Mouse (Mus musculus) gonadal fat pad, adult 2 months (tissue): ENCODE results near the gene Srsf10. TPM values are rescaled to one million over a fixed set of nuclear protein-coding genes. Genes with fewer than 3 reads are reported as not detected.

Experiments
- DNase-seq: peaks from one replicate; pipeline ENCODE4 v3.0.0-alpha.2; 2012; ENCODE audit warnings: low read depth
- polyA plus RNA-seq: library from polyadenylated mRNA; depleted of rRNA; stranded (reverse); fragments of >200 nt; gene quantifications from 2 replicates; pipeline ENCODE4 v1.2.3, GENCODE M21; 2012

Srsf10 gene
- polyA plus RNA-seq, 1 experiment: 61.3 TPM

DNA sequence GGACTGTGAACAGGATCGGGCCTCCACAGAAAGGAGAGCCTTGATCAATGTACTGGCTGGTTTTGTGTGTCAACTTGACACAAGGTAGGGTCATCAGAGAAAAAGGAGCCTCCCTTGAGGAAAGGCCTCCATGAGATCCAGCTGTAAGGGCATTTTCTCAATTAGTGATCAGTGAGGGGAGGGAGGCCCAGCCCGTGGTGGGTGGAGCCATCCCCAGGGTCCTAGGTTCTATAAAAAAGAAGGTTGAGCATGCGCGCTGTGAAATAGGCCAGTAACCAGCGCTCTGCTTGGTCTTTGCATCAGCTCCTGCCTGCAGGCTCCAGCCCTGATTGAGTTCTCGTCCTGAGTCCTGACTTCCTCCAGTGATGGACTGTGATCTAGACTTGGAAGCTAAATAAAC, 29.0 kb downstream of the Srsf10 start:
- DNase-seq: no peak

DNA sequence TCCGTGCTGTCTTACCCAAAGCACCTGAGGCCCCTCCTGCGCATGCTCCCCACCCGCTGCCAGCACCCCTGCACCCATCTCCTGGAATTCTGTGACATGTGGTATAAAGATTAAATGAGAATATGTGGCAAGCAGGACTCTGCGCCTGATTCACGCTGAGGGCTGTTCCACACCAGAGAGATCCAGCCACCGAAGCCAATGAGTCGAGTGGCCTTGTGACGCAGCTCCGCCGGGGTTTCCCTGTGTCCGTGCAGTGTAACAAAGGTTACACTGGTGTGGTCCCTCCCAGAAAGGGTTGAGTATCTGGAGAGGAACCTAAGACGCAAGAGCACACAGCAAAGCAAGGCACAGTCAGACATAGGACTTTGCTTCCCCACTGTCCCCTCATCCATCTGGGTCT, 30.1 kb downstream of the Srsf10 start:
- no peak for DNase-seq

DNA sequence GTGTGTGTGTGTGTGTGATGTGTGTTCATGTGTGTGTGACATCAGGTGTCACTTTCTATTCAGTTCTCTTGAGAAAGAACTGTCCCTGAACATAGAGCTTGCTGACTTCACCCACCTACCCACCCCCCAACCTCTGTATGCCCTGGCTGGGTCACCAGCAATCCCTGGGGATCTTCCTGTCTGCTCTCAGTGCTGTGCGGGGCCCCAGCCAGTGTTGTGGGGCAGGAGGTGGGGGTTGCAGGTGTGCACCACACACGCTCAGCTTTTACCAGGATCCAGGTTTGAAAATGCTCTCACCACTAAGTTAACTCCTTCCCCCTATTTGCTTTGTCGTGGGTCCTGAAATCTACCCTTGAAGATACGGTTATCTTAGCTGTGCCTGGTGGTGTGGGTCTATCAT, 30.6 kb downstream of the Srsf10 start:
- no peak for DNase-seq

DNA sequence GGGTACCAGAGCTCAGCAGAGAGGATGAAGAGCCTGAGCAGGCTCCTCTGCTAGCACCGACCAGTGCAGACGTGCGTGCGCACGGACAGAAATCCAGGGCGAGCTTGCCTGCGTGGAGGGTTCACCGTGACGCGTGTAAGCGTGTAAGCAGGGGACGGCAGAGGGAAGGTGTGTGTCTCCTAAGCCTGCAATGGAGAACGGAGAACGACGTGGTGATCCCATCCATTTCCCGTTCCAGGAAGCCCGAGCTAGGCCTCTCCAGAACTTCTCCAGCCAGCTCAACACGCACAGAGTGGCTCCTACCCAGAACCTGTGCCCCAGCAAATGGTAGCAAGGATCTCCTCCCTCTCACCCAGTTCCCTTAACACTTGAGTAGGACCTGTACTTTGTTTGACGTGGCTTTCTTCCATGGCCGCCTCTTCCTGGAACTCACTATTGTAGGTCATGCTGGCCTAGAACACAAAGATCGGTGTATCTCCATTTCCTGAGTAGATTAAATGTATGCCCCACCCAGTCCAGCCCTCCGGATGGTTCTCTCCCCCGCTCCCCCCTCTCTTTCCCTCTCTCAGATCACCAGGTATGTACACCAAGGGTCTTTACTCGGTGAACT, 33.0 kb downstream of the Srsf10 start:
- DNase-seq: no peak

DNA sequence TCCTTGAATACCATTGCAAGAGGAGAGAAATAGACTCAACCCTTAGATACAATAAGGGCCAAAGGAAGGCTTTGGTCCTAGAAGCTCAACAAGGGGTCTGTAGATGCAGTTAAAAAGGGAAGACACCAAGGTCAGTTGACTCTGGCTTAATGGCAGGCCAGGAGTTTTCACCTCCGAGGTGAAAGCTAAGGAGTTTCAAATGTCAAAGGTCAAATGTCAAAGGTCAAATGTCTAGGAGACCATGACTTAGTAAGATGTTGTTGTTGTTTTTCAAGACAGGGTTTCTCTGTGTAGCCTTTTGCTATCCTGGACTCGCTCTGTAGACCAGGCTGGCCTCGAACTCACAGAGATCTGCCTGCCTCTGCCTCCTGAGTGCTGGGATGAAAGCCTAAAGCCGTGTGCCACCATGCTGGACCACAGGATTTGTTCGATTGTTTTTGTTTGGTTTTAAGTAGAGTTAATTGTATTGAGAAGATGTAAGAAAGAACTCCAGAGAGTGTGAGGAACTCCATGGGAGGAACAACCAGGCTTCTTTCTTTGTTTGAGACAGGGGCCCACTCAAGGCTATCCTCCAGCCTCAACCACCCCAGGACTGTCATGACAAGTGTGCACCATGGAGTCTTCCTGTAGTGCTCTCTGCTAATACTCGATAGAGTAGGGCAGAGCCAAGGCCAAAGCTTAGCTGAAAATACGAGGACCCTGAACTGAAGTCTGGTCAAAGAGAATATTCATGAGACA, 33.8 kb downstream of the Srsf10 start:
- no peak for DNase-seq

DNA sequence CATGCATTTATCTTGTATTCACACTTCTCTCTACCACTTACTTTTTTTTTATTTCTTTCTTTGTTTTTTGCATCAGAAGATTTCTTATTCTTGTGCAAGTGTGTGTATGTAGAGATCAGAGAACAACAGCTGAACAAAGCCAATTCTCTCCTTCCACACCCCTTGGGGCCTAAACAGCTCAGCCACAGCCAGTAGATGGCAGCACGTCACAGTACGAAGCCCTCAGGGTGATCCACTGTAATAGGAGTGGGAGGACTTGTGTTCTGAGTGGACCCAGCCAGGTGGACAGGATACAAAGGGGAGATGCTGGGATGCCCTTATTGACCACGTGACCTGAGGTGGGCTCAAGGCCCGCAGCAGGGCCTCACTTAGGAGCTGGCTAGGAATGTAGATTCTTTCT, 34.3 kb downstream of the Srsf10 start:
- no peak for DNase-seq

DNA sequence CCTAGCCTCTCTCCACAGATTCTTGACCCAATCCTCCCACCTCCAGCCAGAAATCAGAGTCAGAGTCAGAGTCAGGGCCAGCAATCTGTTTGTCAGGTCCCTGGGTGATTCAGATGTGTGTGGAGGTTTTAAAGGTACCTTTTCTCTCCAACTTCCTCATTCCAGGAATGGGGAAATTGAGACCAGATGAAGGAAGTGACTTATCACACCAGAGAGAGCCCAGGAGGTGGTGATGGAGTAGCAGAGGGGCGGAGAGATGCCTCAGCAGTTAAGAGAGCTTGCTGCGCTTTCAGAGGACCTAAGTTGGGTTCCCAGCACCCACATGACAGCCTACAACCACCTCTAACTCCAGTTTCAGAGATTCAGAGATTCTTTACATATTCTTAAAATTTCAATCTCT, 36.0 kb downstream of the Srsf10 start:
- DNase-seq: no peak

DNA sequence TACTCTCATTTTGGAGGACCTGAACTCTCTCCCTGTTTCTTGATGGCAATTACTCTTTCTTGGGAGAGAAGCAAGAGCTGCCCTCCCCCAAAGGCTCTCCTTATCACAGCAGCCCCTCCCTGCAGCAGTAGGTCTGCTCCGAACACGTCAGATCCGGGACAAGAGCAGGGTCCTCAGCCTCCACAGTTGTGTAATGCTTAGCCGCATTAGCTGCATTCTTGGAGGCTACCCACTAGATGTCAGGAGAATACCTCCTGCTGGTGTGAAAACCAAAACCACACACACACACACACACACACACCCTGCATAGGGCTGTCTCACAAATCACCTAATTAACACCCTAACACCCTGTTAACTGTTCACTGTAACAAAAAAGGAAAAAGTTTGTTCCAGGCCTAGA, 37.3 kb downstream of the Srsf10 start:
- DNase-seq: no peak

DNA sequence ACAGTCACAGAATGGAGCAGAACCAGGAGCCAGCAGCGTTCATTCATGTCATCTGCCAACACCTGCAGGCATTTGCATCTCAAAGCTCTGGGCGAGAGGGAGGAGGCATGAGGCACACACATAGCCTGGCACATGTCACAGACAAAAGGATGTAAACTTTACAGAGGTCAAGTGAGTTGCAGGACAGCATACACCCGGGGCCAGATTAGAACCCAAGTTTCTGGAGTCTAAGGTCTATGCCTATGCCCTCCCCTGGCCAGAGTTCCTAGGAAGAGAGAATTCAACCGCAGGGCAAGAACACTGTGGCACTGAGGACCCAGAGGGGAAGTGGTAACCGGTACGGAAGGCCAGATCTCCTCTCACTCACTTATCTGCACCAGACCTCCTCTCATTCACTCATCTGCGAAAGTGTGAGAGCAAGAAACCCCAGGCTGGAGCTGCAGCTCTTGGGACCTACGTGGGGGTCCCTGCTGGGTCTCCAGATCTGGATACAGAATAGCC, 39.6 kb downstream of the Srsf10 start, which contains the start of gene Cnr2:
Gene Cnr2, plus strand, starts transcription at position 324 of the 501 bp plus-strand sequence.
- no peak for DNase-seq

DNA sequence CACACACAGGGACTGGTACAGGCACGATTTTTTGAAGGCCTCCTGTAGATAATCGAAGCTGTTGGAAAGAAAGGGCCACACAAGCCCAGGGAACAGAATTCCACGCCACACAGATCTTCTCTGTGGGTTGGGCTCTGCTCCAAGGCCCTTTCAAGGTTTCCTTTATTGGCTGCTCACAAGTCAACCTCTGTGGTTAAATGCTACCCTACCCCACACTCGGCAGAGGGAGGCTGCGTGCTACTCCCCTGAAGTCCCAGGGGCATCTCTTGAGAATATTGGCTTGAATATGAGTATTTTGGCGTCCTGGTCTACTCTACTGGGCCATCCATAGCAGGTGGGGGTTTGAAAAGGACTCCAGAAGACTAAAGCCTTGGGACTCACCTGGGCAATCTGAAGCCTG, 40.6 kb downstream of the Srsf10 start:
- no peak for DNase-seq

DNA sequence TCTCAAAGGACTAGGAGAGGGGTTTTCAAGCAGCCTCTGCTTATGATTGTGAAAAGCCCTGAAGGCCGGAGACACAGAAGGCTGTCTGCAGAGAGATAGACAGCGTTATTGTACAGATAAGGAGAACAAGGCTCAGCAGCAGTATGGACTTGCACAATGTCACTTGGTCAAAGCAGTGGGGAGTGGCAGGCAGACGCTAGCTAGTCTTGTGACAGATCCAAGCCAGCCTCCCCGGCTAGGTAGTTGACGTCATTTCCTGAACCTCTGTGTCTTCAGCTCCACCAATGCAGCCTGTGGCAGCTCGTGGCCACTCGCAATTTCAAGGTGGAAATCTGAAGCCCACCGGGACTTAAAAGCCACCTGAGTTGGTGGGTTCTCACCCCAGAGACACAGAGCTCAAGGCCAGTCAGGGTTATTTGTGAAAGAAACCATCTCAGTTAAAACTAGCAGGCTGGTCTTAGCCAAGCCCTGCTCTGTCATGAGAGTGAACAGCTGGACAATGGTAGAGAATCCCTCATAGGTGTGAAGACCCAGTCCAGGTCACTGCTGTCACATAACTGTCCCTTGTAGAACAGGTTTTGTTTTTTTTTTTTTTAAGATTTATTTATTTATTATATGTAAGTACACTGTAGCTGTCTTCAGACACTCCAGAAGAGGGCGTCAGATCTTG, 43.0 kb downstream of the Srsf10 start:
- no peak for DNase-seq

DNA sequence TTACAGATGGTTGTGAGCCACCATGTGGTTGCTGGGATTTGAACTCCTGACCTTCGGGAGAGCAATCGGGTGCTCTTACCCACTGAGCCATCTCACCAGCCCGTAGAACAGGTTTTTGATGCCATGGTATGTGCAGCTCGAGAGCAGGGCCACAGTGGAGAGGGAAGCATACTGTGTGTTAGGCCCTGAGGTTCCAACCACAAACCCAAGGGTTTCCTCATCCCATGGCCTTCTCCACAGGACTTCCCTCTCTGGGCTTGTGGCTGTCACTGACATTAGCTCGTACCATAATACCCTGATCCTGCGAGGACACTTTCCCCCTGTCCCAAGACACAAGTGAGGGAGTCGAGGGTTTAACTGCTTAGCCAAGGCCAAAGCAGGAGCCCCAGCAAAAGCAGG, 43.5 kb downstream of the Srsf10 start:
- no peak for DNase-seq

DNA sequence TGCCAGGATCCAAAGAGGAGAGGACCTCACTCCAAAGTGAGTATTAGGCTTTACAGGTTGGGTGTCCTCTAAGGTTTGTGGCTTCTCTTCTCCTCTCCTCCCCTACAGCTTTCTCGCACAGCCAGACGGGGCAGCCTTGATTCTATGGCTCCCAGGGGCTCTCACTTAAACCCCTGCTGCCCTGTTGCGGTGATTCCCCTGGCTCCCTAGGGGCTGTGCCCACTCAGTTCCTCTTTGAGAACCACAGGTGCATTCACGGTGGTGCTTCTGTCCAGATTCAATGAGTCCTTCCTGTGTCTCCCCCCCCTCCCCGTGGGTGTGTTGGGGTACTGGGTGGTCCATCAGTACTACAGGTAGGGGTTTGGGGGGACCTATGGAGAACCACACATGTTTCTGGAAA, 44.5 kb downstream of the Srsf10 start:
- DNase-seq: no peak

DNA sequence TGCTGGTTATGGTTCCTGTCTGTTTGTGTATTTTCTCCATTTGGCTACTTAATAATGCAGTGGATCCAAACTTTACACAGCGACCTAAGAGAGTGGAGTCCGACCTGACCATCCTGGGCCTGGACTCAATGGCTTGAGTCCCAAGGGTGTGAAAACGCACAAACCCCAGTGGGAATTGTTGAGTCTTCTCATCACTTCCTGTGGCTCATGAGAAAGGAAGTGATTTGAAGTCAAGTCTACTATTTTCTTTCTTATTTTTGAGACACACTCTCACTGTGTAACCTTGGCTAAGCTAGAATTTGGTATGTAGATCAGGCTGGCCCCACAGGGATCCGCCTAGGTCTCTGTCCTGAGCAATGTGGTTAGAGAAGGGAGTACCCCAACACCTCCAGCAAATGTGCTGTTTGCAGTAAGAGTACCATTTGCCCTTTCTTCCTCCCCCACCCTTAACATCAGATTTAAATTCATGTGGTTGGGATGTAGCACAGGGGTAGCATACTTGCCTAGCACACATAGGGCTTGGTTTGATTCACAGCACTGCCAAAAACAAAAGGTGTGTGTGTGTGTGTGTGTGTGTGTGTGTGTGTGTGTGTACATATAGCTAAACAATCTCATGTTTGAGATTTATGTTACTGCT, 47.2 kb downstream of the Srsf10 start:
- DNase-seq: no peak

DNA sequence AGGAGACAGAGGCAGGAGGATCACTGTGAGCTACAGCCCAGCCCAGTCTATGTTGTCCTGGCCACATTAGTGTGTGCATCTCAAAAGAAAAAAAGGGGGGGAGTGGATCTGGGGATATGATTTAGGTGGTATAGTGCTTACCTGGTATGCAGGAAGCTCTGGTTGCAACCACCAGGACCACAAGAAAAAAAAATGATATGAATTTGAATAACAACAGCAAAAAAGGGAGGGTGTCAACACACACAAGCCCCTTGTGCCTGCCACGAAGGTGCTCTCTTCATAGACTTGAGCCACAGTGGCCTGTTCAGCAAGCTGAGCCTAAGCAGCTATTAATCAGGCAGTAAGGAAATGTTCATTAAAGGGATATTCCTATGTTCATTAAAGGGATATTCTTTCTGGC, 49.3 kb downstream of the Srsf10 start:
- no peak for DNase-seq

DNA sequence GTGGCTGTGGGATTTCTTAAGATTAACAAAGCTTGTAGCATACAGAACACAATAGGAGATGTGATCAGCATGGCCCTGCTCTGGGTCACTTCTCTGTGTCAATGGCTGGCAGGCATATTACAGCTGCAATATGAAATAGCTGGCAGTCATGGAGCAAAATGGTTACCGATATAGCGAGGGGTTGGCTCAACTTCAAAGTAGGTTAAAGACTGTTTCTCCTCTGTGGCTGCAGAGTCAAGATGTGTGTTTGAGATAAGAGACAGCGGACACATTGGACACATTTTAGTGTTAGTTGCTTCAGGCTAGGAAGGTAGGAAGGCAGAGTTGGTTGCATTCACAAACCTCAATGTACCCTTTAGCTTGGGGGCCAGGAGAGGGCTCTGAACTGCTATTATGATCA, 51.1 kb downstream of the Srsf10 start:
- DNase-seq: no peak

DNA sequence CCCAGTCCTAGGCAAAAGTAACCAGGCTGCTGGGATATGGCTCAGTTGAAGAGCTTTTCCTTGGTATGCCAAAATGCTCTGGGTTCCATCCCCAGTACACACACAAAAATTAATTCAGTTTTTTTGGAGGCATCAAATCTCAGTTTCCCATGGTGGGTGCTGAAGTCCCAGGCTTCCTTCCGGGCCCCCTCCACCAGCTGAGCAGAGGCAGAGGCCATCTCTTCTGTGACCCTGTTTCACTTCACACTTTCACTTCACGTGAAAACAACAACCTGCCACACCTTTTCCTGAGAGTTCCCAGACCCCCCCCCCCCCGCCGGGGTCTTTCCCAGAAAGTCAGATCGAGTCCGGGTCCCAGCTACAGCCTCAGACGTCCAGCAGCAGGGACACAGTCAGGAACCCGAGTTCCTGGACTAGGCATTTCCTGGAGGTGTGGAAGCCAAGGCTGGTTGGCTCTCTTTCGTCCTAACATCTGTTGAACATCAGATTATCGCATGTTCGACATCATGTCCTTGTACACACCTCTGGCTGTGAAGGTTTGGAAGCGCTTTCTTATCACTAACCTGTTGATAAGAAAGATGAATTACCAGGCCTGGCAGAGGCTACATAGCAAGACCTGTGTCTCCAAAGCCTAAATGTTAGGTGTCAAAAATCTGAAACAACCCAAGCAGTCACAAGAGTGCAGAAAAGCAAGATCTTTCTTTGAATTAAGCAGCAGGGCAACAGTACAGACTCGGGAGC, 53.9 kb downstream of the Srsf10 start:
- no peak for DNase-seq

DNA sequence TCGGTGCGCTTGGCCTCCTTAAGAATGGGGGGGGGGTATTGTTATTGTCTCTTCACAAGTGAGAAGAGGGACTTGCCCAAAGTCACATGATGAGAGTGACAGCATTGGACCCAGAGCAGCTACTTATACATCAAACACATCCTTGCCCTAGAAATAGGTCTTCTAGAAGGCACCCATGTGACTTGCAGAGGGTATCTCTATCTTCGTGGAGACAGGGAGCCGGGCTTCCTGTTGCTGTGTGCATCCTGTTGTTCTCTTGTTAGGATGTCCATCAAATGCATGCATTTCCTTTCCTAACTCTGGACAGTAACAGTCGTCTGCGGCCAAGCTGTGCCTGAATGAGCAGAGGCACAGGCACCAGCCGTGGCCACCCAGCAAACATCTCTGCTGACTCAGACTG, 56.0 kb downstream of the Srsf10 start:
- DNase-seq: no peak

DNA sequence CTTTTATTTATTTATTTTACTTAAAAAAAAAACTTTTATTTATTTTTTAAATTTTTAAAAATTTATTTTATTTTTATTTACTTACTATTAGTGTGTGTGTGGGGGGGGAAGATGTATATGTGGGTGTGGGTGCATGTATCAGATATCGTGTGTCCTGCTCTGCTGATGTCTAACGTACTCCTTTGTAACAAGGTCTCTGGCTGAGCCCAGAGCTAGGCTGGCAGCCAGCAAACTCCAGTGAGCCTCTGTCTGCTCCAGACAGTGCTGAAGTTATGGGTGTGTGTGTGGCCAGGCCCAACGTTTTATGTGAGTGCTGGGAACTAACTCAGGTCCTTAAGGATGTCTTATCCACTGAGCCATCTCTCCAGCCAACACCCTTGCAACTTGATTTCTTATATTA, 56.6 kb downstream of the Srsf10 start:
- DNase-seq: no peak

DNA sequence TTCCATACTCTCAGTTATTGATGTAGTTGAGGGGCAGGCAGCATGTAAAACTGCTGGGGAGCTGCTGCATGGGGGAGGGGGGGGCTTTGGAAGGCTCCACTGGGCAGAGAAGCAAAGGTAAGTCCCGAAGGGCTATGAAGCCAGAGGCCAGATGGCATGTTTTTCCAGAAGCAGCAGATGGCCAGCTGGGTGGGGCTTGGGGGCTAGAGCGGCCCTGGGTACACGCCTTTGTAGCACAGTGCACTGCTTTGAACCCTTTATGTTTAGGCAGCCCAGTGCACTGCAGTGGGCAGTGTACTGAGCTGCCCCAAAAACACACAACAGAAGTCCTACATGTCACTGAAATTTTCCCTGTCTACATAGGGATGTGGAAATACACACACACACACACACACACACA, 57.3 kb downstream of the Srsf10 start:
- no peak for DNase-seq

DNA sequence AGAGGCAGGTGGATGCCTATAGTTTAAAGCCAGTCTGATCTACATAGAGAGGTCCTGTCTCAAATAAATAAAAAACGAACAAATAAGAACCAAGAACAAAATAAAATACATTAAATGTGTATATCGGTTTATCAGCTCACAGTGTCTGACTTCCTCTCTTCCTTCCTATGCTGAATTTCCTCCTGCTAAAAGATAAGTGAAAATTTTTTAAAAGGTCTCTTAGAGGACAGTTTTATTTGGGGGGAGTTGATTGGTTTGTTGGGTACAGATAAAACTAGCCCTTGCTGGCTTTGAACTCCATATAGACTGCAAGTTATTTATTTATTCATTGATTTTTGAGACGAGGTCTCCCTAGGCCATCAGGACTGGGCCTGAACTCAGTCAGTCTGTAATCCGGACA, 57.9 kb downstream of the Srsf10 start:
- no peak for DNase-seq
